Mouse (Mus musculus): Measurements from ENCODE around the gene Serpinc1. TPM values are rescaled to one million over a fixed set of nuclear protein-coding genes. Genes with fewer than 3 reads are reported as not detected.

Gene Serpinc1
- total RNA-seq (2023), result 2.5 TPM

GRCm38 (mm10) chr1:160978071-160978735 lies at the start of gene Serpinc1:
Gene Serpinc1, plus strand, starts transcription at chr1:160978585.

GRCm38 (mm10) chr1:161034435-161035280 lies 56.3 kb downstream of the Serpinc1 start, which contains the start of gene Zbtb37:
Gene Zbtb37, minus strand, starts transcription at chr1:161034849.

Other genes with a start within 250 kb of the Serpinc1 start
- 203 TPM for gene Rabgap1l, start 185.4 kb upstream of the Serpinc1 start, total RNA-seq (2023)
- gene Rc3h1, start 72.2 kb upstream of the Serpinc1 start, total RNA-seq (2023), result 85.7 TPM
- gene Zbtb37, start 56.3 kb downstream of the Serpinc1 start, total RNA-seq (2023), result 36.0 TPM
- gene Dars2, start 92.1 kb downstream of the Serpinc1 start, total RNA-seq (2023), result 8.3 TPM
- 16.1 TPM for gene Cenpl, start 92.1 kb downstream of the Serpinc1 start, total RNA-seq (2023)
- gene Klhl20, start 152.9 kb downstream of the Serpinc1 start, total RNA-seq (2023), result 17.4 TPM
- gene Ankrd45, start 164.1 kb downstream of the Serpinc1 start, total RNA-seq (2023), result not detected
- gene Tex50, start 180.7 kb downstream of the Serpinc1 start, total RNA-seq (2023), result not detected